Mouse (Mus musculus) midbrain, embryonic 11.5 days (tissue): Measurements from ENCODE around the gene Oscp1. TPM values are rescaled to one million over a fixed set of nuclear protein-coding genes. Genes with fewer than 3 reads are reported as not detected.
A peak's percentile ranks its signal among the peaks of the same experiment; 100 is the strongest.

Source experiments
- ATAC-seq: fragments of 200-750 bp; cut with Nextera tagmentation; 2 replicates; pipeline ENCODE4 v1.8.0; 2017; ENCODE audit warnings: moderate TSS enrichment, moderate library complexity; ENCODE audit not compliant: low FRiP score
- DNase-seq: peaks from one replicate; pipeline ENCODE4 v3.0.0; 2015; ENCODE audit warnings: low spot score; ENCODE audit errors: missing footprints
- H3K27ac ChIP-seq: fragments of 300-500 bp; sonication (generic); 2 replicates; pipeline ENCODE4 v1.5.1; 2014; ENCODE audit warnings: low read depth, low read length
- H3K27me3 ChIP-seq: fragments of 300-500 bp; sonication (generic); 2 replicates; pipeline ENCODE4 v1.6.1; 2014; ENCODE audit warnings: mild to moderate bottlenecking, low read length, moderate library complexity, mixed read lengths; ENCODE audit not compliant: control insufficient read depth, insufficient read depth
- H3K36me3 ChIP-seq: fragments of 300-500 bp; sonication (generic); 2 replicates; pipeline ENCODE4 v1.6.1; 2014; ENCODE audit warnings: mild to moderate bottlenecking, low read length, moderate library complexity, mixed read lengths; ENCODE audit not compliant: control insufficient read depth, insufficient read depth
- H3K4me1 ChIP-seq: fragments of 300-500 bp; sonication (generic); 2 replicates; pipeline ENCODE4 v1.6.1; 2014; ENCODE audit warnings: low read length; ENCODE audit not compliant: control insufficient read depth, insufficient read depth
- H3K4me2 ChIP-seq: fragments of 300-500 bp; sonication (generic); 2 replicates; pipeline ENCODE4 v1.6.1; 2014; ENCODE audit warnings: mild to moderate bottlenecking, moderate library complexity
- H3K4me3 ChIP-seq: fragments of 300-500 bp; sonication (generic); 2 replicates; pipeline ENCODE4 v1.5.1; 2014; ENCODE audit warnings: low read depth, low read length
- H3K9ac ChIP-seq: fragments of 300-500 bp; sonication (generic); 2 replicates; pipeline ENCODE4 v1.6.1; 2014; ENCODE audit warnings: low read length
- H3K9me3 ChIP-seq: fragments of 300-500 bp; sonication (generic); 2 replicates; pipeline ENCODE4 v1.6.1; 2016; ENCODE audit warnings: low read length; ENCODE audit not compliant: control insufficient read depth
- WGBS: fragments of 180-500 bp; shearing (Covaris S2); extraction: QIAGEN DNeasy Blood & Tissue Kit; methylation state at CpG from one replicate; pipeline ENCODE4 v1.1.7; 2014; 5-methylcytosine and 5-hydroxymethylcytosine counted together
- polyA plus RNA-seq: library from polyadenylated mRNA; unstranded; fragments of >200 nt; fragmentation: Nextera tagmentation; extraction: Ambion mirVana; gene quantifications from 2 replicates; pipeline ENCODE4 v1.2.1, GENCODE M21; 2014

The Oscp1 gene
- polyA plus RNA-seq, 1 experiment from 2014 or later = 25.9 TPM

DNA sequence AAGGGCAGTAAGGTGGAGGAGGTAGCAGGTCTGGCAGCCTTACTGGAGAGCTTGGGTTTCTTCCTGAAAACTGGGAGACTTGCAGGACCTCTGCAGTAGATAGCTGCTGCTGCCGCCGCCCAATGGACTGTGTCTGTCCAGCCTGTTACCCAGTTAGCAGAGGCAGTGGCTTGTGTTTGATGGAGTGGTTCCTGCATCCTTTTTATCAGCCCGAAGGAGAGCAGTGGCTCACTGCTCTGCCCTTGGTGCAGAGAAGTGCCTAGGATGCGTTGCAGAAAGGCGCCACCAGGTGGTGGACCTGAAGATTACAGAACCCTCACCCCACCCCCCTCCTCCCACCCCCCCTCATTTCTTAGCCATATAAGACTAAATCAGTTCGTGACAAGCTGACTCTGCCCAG lies 55.6 kb downstream of the Oscp1 start:
- ATAC-seq (no peak), DNase-seq (peak; percentile 91)
- Histone ChIP-seq H3K4me2 (no peak overlapping the region), H3K27me3 (no peaks in the 10 kb centered on the region), H3K4me1 (peaks cover 13% of the 10 kb centered on the region), H3K9ac (no peak overlapping the region), H3K4me3 (no peak overlapping the region), H3K27ac (no peak overlapping the region), H3K9me3 (no peaks in the 10 kb centered on the region), H3K36me3 (no peaks in the 10 kb centered on the region)
- WGBS = 22% methylated on average over 6 of the region's 6 CpGs

DNA sequence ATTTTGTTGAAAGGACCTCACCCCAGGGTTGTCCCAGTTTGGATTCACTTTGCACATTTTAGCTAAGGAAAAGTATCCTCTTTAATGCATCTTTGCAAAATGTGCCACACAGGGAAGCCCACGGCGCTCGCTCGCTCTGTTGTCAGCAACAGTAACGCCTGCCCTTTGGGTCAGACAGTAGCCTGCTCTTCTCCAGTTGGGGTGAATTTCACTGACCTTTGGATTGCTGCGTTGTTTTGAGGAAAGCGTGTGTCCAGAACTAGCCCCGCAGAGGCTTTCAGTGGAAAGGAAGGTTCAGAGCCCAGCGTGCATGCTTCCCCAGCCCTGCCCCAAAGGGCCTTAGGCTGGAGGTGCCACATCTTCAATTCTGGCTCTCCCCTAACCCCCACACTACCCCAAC lies 57.0 kb downstream of the Oscp1 start:
- Histone ChIP-seq H3K36me3 (no peaks in the 10 kb centered on the region), H3K4me1 (peaks cover 10% of the 10 kb centered on the region), H3K9me3 (no peaks in the 10 kb centered on the region), H3K4me2 (no peak overlapping the region), H3K27ac (no peak overlapping the region), H3K4me3 (no peak overlapping the region), H3K27me3 (no peaks in the 10 kb centered on the region), H3K9ac (no peak overlapping the region)
- 92% methylated on average over 9 of the region's 9 CpGs for WGBS
- no peak for ATAC-seq
- DNase-seq = peak; percentile 68

DNA sequence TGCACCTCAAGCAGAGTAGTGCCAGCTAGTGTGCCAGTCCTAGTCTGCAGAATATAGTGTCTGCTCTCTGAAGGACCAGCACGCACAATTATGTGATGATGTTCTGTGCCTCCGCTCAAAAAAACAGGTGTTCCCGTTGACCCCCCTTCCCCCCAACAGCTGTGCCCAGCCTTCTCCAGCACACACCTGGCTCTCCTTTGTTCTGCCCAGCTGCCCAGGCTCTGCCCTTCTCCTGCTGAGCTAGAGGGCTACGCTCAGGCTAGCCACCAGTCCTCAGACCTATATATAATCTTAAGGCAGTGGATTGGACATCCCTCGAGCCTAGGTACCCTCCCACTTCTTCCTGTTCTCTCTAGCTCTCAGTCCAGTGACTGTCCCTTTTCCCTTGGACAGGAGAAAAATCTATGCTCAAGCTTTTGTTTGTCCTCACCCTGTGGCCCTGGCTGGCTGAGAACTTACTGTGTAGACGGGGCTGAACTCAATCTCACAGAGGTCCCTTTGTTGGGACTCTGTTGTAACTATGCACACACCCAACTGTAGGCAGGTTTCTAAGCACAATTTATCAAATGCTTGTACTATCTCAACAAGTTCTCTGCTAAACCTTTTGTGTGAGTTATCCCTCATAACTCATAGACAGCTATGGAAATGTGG lies 57.6 kb downstream of the Oscp1 start:
- Histone ChIP-seq H3K27ac (no peak overlapping the region), H3K27me3 (no peaks in the 10 kb centered on the region), H3K4me2 (no peak overlapping the region), H3K9me3 (no peaks in the 10 kb centered on the region), H3K9ac (no peak overlapping the region), H3K4me3 (no peak overlapping the region), H3K4me1 (peaks cover 4% of the 10 kb centered on the region), H3K36me3 (0 out of 2 replicates have a peak, but pooled peaks cover 2% of the 10 kb centered on the region)
- ATAC-seq = no peak
- peak; percentile 8 for DNase-seq
- 86% methylated on average over 6 of the region's 6 CpGs for WGBS

DNA sequence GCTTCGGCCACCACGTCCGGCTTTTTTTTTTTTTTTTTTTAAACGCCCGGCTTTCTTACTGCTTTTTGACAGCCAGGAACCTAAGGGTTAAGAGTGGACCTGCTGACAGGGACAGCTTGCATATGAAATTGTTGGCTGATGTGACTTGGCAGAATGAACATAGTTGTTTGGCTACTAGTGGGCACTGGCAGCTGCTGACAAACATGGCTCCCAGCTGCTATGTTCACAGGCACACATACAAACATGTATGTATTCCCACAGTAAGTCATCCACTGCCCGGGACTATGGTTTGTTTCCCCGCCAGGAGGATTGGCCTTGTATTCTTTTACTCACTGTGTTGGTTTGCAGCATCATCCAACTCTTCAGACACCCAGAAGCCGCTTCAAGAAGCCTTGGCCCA lies 58.8 kb downstream of the Oscp1 start:
- H3K36me3 ChIP-seq = peaks cover 7% of the 10 kb centered on the region; the same call in 1 of the 2 replicates
- DNase-seq = no peak
- no peak overlapping the region for H3K9ac ChIP-seq
- H3K4me1 ChIP-seq = no peaks in the 10 kb centered on the region
- no peak overlapping the region for H3K4me3 ChIP-seq
- H3K27ac ChIP-seq = no peak overlapping the region
- 0 out of 2 replicates have a peak, but pooled peaks cover 2% of the 10 kb centered on the region for H3K9me3 ChIP-seq
- H3K4me2 ChIP-seq = no peak overlapping the region
- no peaks in the 10 kb centered on the region for H3K27me3 ChIP-seq
- 82% methylated on average over 8 of the region's 8 CpGs for WGBS
- ATAC-seq = no peak

GRCm38 (mm10) chr4:126118651-126119050 lies 60.3 kb downstream of the Oscp1 start:
- Histone ChIP-seq H3K9ac (no peak overlapping the region), H3K27ac (no peak overlapping the region), H3K4me1 (no peaks in the 10 kb centered on the region), H3K4me2 (no peak overlapping the region), H3K9me3 (0 out of 2 replicates have a peak, but pooled peaks cover 2% of the 10 kb centered on the region), H3K27me3 (no peaks in the 10 kb centered on the region), H3K36me3 (peaks cover 7% of the 10 kb centered on the region; the same call in 1 of the 2 replicates), H3K4me3 (no peak overlapping the region)
- ATAC-seq (no peak), DNase-seq (no peak)
- 86% methylated on average over 4 of the region's 4 CpGs for WGBS

- ATAC-seq = no peak
- no peak for DNase-seq
- Histone ChIP-seq H3K4me3 (no peak overlapping the region), H3K27ac (no peak overlapping the region), H3K9me3 (0 out of 2 replicates have a peak, but pooled peaks cover 2% of the 10 kb centered on the region), H3K4me2 (no peak overlapping the region), H3K36me3 (peaks cover 7% of the 10 kb centered on the region; the same call in 1 of the 2 replicates), H3K27me3 (no peaks in the 10 kb centered on the region), H3K4me1 (no peaks in the 10 kb centered on the region), H3K9ac (no peak overlapping the region)
- 78% methylated on average over 1 of the region's 1 CpGs for WGBS
These were observed 60.7 kb downstream of the Oscp1 start for GRCm38 (mm10) chr4:126119051-126119450.

DNA sequence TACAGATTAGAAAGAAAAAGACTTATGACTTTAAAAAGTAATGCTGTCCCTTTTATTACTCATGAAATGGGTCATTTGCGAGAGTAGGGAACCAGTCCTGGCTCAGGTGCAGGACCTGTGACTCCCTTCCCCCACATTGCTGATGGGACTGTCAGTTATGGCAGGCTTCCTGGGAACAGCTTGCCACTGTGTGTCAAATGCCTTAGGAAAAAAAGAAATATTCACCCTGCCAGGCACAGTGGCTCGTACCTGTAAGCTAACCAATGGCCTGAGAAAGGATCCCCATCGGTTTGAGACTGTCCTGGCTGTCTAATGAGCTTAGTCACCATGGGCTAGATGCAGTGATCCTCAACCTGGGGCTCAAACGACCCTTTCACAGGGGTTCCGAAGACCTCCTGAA lies 61.7 kb downstream of the Oscp1 start:
- Histone ChIP-seq H3K4me3 (no peak overlapping the region), H3K27ac (no peak overlapping the region), H3K9me3 (0 out of 2 replicates have a peak, but pooled peaks cover 2% of the 10 kb centered on the region), H3K27me3 (no peaks in the 10 kb centered on the region), H3K36me3 (peaks cover 7% of the 10 kb centered on the region; the same call in 1 of the 2 replicates), H3K4me2 (no peak overlapping the region), H3K9ac (no peak overlapping the region), H3K4me1 (no peaks in the 10 kb centered on the region)
- 90% methylated on average over 5 of the region's 5 CpGs for WGBS
- no peak for ATAC-seq
- DNase-seq = peak; percentile 81

DNA sequence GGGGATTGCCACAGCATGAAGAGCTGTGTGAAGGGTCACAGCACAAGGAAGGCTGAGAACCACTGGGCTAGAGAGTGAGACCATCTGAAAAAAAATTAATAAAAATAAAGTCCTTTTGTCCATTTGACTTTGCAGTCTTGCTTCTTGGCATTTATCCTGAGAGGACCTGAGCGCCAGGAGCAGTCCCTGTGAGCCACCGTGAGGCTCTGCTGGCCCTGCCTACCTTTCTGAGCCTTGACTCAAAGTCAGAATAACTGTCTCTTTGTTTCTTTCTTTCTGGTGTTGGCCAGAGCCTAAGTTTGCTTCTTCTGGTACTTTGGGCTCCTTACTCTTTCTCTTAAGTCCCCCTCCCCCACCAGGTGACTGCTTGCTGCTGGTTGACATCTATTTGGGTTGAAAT lies 62.1 kb downstream of the Oscp1 start:
- Histone ChIP-seq H3K27me3 (no peaks in the 10 kb centered on the region), H3K27ac (no peak overlapping the region), H3K4me1 (no peaks in the 10 kb centered on the region), H3K4me2 (no peak overlapping the region), H3K9ac (no peak overlapping the region), H3K36me3 (peaks cover 7% of the 10 kb centered on the region; the same call in 1 of the 2 replicates), H3K4me3 (no peak overlapping the region), H3K9me3 (0 out of 2 replicates have a peak, but pooled peaks cover 2% of the 10 kb centered on the region)
- whole genome bisulfite sequencing = 98% methylated on average over 2 of the region's 2 CpGs
- DNase-seq (no peak), ATAC-seq (no peak)

DNA sequence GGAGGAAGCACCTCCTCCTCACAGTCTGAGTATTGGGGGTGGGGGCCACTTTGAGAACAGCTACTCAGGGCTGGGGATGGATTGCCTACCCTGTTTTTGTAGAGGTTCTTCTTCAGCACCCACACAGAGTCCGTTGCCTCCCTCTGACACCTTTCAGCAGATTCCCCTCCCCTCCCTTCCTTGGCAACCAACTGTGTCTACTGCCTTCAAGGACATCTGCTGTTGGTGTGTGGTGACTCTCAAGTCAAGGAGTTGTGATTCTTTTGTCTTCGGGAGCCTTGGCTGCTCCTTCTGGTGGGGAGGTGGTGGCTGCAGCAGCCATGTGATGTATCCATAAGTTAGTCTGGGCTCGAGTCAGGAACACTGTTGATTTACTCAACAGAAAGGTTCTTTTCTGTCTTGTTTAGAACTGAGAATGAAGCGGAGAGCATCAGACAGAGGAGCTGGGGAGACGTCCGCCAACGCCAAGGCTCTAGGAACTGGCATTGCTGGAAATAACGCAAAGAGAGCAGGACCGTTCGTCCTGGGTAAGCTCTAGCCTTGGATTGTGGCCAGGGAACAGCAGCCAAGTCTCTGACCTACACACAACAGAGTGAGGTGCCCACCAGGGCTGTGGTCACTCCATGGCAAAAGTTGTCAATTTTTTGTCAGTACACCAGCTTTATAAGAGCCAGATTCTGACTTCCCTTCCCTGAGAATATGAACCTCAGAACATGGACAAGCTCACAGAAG lies 65.1 kb downstream of the Oscp1 start:
- H3K36me3 ChIP-seq = peaks cover 11% of the 10 kb centered on the region; the same call in 1 of the 2 replicates
- H3K4me1 ChIP-seq = no peaks in the 10 kb centered on the region
- ATAC-seq (no peak), DNase-seq (no peak)
- H3K4me2 ChIP-seq = no peak overlapping the region
- no peak overlapping the region for H3K27ac ChIP-seq
- no peak overlapping the region for H3K9ac ChIP-seq
- H3K27me3 ChIP-seq = no peaks in the 10 kb centered on the region
- H3K9me3 ChIP-seq = 0 out of 2 replicates have a peak, but pooled peaks cover 2% of the 10 kb centered on the region
- H3K4me3 ChIP-seq = no peak overlapping the region
- WGBS = 91% methylated on average over 10 of the region's 10 CpGs
